Mouse (Mus musculus) midbrain, embryonic 13.5 days (tissue): ENCODE data around the gene Wap. TPM values are rescaled to one million over a fixed set of nuclear protein-coding genes. Genes with fewer than 3 reads are reported as not detected.

Experiments
- ATAC-seq: fragments of 200-750 bp; cut with Nextera tagmentation; 2 replicates; pipeline ENCODE4 v1.8.0; 2017; ENCODE audit warnings: mild to moderate bottlenecking, moderate TSS enrichment, moderate library complexity
- H3K27ac ChIP-seq: fragments of 300-500 bp; sonication (generic); 2 replicates; pipeline ENCODE4 v1.5.1; 2015; ENCODE audit warnings: inconsistent platforms, mild to moderate bottlenecking, moderate library complexity
- H3K27me3 ChIP-seq: fragments of 300-500 bp; sonication (generic); 2 replicates; pipeline ENCODE4 v1.6.1; 2015; ENCODE audit warnings: mild to moderate bottlenecking, inconsistent platforms
- H3K36me3 ChIP-seq: fragments of 300-500 bp; sonication (generic); 2 replicates; pipeline ENCODE4 v1.6.1; 2015; ENCODE audit warnings: mild to moderate bottlenecking, inconsistent platforms
- H3K4me1 ChIP-seq: fragments of 300-500 bp; sonication (generic); replicated peaks from 2 replicates; pipeline ENCODE4 v1.6.1; 2015; ENCODE audit warnings: inconsistent platforms
- H3K4me2 ChIP-seq: fragments of 300-500 bp; sonication (generic); replicated peaks from 2 replicates; pipeline ENCODE4 v1.6.1; 2015; ENCODE audit warnings: moderate library complexity, mild to moderate bottlenecking, inconsistent platforms
- H3K4me3 ChIP-seq: fragments of 300-500 bp; sonication (generic); replicated peaks from 2 replicates; pipeline ENCODE4 v1.5.1; 2015; ENCODE audit warnings: mild to moderate bottlenecking, inconsistent platforms
- H3K9ac ChIP-seq: fragments of 300-500 bp; sonication (generic); replicated peaks from 2 replicates; pipeline ENCODE4 v1.6.1; 2015; ENCODE audit warnings: mild to moderate bottlenecking, inconsistent platforms
- H3K9me3 ChIP-seq: fragments of 300-500 bp; sonication (generic); 2 replicates; pipeline ENCODE4 v1.6.1; 2016; ENCODE audit warnings: mild to moderate bottlenecking, inconsistent platforms
- WGBS: fragments of 180-500 bp; shearing (Covaris S2); methylation state at CpG from one replicate; pipeline ENCODE4 v1.1.7; 2015; 5-methylcytosine and 5-hydroxymethylcytosine counted together
- polyA plus RNA-seq: library from polyadenylated mRNA; unstranded; fragments of >200 nt; fragmentation: Nextera tagmentation; extraction: Ambion mirVana; gene quantifications from 2 replicates; pipeline ENCODE4 v1.2.1, GENCODE M21; 2015

The Wap gene
- polyA plus RNA-seq, 1 experiment from 2014 or later, result not detected

DNA sequence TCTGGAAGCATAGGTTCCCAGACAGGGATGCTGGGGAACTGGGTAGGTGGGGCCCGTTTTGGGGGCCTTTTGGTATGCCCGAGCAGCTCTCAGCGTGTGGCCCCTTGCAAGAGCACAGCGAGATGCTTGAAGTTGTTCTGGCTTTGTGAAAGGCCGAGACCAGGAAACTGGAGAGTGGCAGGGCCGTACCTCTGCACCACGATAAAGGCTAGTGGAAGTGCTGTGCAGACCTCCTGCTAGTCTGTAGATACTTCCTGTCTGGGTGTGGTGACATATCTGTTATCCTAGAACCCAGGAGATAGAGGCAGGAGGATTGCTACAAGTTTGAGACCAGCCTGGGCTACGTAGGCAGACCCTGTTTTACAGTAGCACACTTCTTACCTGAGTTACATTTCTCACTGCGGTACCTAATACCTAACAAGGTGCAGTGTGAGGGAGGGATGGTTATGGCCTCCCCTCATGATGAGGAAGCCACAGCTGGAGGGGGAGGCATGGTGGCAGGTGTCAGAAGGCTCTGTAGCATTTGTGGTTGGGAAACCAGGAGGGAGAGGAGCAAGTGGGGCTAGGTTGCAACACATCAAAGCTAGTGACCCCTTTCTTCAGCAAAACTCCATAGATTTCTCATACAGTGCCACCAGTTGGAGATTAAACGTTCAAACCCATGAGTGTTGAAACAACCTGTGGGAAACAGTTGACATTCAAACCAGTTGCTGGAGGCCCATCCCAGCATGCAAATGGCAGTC lies 47.3 kb downstream of the Wap start:
- no peak overlapping the region for H3K9ac ChIP-seq
- no peaks in the 10 kb centered on the region for H3K27me3 ChIP-seq
- no peak overlapping the region for H3K27ac ChIP-seq
- no peak for ATAC-seq
- no peak overlapping the region for H3K4me2 ChIP-seq
- WGBS, result 86% methylated on average over 10 of the region's 10 CpGs
- no peaks in the 10 kb centered on the region for H3K9me3 ChIP-seq
- peaks cover 79% of the 10 kb centered on the region for H3K36me3 ChIP-seq
- H3K4me3 ChIP-seq, result no peak overlapping the region
- no peaks in the 10 kb centered on the region for H3K4me1 ChIP-seq

GRCm38 (mm10) chr11:6589838-6590237 lies 48.6 kb downstream of the Wap start:
- no peaks in the 10 kb centered on the region for H3K4me1 ChIP-seq
- H3K9ac ChIP-seq, result no peak overlapping the region
- no peak overlapping the region for H3K4me2 ChIP-seq
- WGBS, result 96% methylated on average over 7 of the region's 7 CpGs
- H3K9me3 ChIP-seq, result no peaks in the 10 kb centered on the region
- no peak overlapping the region for H3K27ac ChIP-seq
- H3K27me3 ChIP-seq, result no peaks in the 10 kb centered on the region
- H3K36me3 ChIP-seq, result peaks cover 79% of the 10 kb centered on the region
- ATAC-seq, result no peak
- H3K4me3 ChIP-seq, result no peak overlapping the region

DNA sequence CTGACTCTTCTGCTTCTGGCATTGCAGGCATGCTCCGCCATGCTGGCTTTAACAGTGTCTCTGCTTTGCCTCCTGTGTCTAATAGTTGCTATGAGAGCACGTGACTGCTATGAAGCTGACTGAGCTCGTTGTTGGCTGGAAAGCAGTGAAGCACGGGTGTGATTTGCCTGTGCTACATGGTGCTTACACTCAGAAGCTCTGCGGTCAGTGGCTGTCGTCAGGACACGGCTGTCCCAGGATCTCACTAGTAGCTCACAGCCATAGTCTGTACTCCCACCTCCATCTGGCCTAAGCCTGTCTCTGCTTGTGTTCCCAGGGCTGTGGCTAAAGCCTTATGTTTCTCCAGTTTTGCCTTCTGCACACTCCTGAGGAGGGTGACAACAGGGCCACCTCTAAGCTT lies 50.1 kb downstream of the Wap start:
- Histone ChIP-seq H3K4me2 (no peak overlapping the region), H3K36me3 (peaks cover 69% of the 10 kb centered on the region)
- 95% methylated on average over 7 of the region's 7 CpGs for WGBS

DNA sequence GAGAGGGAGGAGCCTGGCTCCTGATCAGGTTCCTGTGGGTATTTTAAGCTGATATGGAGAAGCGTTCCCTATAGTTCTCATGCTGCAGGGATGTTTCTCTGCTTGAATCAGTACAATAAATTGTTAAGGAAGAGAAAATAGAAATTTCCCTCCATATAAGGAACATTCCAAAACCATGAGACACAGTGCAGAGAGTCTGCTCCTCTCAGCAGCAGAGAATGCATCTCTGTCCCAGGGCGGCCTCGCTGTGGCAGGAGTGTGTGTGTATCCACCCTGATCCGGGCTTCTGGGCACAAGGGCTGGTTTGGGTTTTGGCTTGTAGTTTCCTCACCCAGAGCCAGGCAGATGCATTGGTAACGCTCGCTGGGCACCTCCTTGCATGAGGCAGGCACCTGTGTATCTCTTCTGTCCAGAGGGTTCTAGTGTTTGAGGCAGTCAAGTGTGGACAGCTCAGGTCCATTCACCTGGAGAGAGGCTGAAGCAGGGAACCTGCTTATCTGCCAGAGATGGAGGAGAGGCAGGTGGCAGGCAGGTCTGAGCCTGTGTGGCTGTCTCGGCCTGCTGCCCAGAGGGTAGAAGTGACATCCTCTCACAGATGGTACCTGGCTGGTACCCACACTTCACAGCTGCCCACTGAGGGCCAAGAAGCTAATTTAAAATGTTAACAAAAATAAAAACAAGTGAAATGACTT lies 51.0 kb downstream of the Wap start:
- Histone ChIP-seq H3K27ac (no peak overlapping the region), H3K9me3 (no peaks in the 10 kb centered on the region), H3K9ac (no peak overlapping the region), H3K27me3 (no peaks in the 10 kb centered on the region), H3K36me3 (peaks cover 60% of the 10 kb centered on the region), H3K4me3 (no peak overlapping the region), H3K4me2 (no peak overlapping the region), H3K4me1 (no peaks in the 10 kb centered on the region)
- WGBS, result 93% methylated on average over 7 of the region's 7 CpGs
- no peak for ATAC-seq

More for the DNA sequence above, 50.1 kb downstream of the Wap start:
- no peak for ATAC-seq
- Histone ChIP-seq H3K9ac (no peak overlapping the region), H3K27ac (no peak overlapping the region), H3K27me3 (no peaks in the 10 kb centered on the region), H3K4me1 (no peaks in the 10 kb centered on the region), H3K4me3 (no peak overlapping the region), H3K9me3 (no peaks in the 10 kb centered on the region)

- no peak for ATAC-seq
- no peaks in the 10 kb centered on the region for H3K9me3 ChIP-seq
- no peak overlapping the region for H3K4me3 ChIP-seq
- WGBS, result 84% methylated on average over 3 of the region's 3 CpGs
- H3K27ac ChIP-seq, result no peak overlapping the region
- H3K4me2 ChIP-seq, result no peak overlapping the region
- no peaks in the 10 kb centered on the region for H3K4me1 ChIP-seq
- no peaks in the 10 kb centered on the region for H3K27me3 ChIP-seq
- no peak overlapping the region for H3K9ac ChIP-seq
- H3K36me3 ChIP-seq, result peaks cover 53% of the 10 kb centered on the region
Observed at GRCm38 (mm10) chr11:6586660-6587059, 51.8 kb downstream of the Wap start.

GRCm38 (mm10) chr11:6585748-6586147 lies 52.7 kb downstream of the Wap start:
- no peak for ATAC-seq
- Histone ChIP-seq H3K4me2 (no peak overlapping the region), H3K36me3 (peaks cover 43% of the 10 kb centered on the region), H3K4me3 (no peak overlapping the region), H3K4me1 (no peaks in the 10 kb centered on the region), H3K27me3 (no peaks in the 10 kb centered on the region), H3K9ac (no peak overlapping the region), H3K27ac (no peak overlapping the region), H3K9me3 (no peaks in the 10 kb centered on the region)
- 91% methylated on average over 8 of the region's 8 CpGs for WGBS

Other genes with a start within 250 kb of the Wap start
- 32.9 and 33.6 TPM in 2 replicates for gene Zmiz2, start 249.6 kb downstream of the Wap start, polyA plus RNA-seq
- 3,782 and 3,914 TPM in 2 replicates for gene Ppia, start 223.2 kb downstream of the Wap start, polyA plus RNA-seq
- 605 and 617 TPM in 2 replicates for gene H2afv, start 194.2 kb downstream of the Wap start, polyA plus RNA-seq
- 12.7 and 13.9 TPM in 2 replicates for gene Purb, start 162.7 kb downstream of the Wap start, polyA plus RNA-seq
- gene Myo1g, start 117.7 kb downstream of the Wap start, polyA plus RNA-seq, result 0.27 and 0.32 TPM in 2 replicates
- 82.4 and 87.8 TPM in 2 replicates for gene Ccm2, start 91.8 kb downstream of the Wap start, polyA plus RNA-seq
- gene Nacad, start 32.6 kb downstream of the Wap start, polyA plus RNA-seq, result 96.9 and 101 TPM in 2 replicates
- 34.6 and 35.5 TPM in 2 replicates for gene Tbrg4, start 12.6 kb downstream of the Wap start, polyA plus RNA-seq
- 6.4 and 6.8 TPM in 2 replicates for gene Ramp3, start 19.9 kb upstream of the Wap start, polyA plus RNA-seq
- gene Gm11983, start 199.0 kb upstream of the Wap start, polyA plus RNA-seq, result not detected in 2 replicates